Mouse (Mus musculus) inflammation-experienced regulatory T-cells, adult 6 months (primary cell): ENCODE results near the gene Gpx8. TPM values are rescaled to one million over a fixed set of nuclear protein-coding genes. Genes with fewer than 3 reads are reported as not detected.

ENCODE experiments used
- ATAC-seq: one replicate; pipeline ENCODE4 v1.8.0; 2017
- polyA plus RNA-seq, 3 experiments: library from polyadenylated mRNA; unstranded; fragments of 100-300 nt; shearing (Covaris generic); gene quantifications; one replicate each; pipeline ENCODE4 v1.2.1; 2017

Gene Gpx8
- polyA plus RNA-seq: not detected

DNA sequence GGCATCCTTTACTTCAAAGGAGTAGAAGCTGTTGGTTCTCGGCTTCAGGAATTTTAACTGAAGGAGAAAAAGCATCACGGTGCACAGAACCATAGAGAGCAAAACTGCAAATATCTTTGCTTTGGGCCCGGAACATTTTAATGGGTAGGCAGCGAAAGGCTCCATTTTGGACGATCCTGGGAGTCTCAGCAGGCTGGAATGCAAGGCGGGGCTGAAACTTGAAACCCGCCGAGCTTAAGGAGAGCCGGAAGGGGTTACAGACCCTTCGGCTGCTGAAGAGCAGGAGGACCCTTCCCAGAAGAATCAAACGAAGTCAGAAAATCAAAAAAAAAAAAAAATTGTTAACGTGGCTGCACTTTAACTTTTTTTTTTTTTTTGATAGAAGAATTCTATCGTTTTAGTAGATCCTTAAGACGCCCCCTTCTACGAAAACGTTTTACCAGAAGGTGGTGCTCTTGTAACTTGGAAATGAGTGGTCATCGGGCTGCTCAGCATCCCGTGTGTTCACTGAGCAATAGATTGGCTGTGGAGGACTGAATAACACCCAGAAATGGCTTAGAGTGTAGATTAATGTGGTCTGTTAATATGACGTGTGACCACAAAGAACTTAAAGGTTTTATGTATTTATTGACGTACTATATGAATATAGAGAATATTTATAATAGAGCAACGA lies at the start of gene Gpx8:
Gene Gpx8 (minus strand): TSS at position 200 of the 673 bp plus-strand sequence.
- no peak for ATAC-seq

DNA sequence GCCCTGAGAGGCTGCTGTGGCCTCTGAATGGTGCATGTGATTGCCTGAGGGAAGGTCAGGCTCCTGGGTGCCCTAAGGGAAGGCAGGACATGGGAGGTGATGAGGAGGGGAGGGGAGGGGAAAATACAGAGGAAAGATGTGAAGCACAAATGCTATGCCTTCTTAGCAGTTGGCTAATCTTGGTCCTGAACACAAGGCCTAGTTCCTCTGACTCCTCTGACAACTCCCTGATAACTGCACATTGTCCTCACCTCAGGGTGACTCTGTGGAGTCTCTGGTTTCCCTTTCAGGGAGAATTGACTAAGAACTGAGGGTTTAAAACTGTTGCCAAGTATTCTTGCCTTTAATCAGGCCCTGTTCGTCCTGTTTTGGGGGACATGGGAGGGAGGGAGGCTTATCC lies 48.4 kb upstream of the Gpx8 start:
- no peak for ATAC-seq

DNA sequence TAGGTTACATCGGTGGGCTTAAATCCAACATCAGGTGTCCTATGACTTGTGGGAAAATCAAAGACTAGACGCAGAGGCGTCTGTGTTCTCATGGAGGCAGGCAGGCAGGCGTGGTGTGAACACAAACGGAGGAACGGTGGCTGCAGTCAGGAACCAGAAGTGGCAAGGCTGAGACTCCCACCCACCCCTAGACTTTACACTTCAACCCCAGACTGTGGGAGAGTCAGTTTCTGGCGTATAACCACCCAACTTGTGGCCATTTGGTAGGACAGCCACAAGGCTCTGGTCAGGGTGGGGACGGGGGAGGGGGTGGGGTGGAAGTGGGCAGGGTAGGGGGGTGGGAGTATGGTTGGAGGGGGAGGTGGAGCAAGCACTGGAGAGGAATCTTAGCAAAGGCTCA lies 44.3 kb upstream of the Gpx8 start:
- no peak for ATAC-seq

DNA sequence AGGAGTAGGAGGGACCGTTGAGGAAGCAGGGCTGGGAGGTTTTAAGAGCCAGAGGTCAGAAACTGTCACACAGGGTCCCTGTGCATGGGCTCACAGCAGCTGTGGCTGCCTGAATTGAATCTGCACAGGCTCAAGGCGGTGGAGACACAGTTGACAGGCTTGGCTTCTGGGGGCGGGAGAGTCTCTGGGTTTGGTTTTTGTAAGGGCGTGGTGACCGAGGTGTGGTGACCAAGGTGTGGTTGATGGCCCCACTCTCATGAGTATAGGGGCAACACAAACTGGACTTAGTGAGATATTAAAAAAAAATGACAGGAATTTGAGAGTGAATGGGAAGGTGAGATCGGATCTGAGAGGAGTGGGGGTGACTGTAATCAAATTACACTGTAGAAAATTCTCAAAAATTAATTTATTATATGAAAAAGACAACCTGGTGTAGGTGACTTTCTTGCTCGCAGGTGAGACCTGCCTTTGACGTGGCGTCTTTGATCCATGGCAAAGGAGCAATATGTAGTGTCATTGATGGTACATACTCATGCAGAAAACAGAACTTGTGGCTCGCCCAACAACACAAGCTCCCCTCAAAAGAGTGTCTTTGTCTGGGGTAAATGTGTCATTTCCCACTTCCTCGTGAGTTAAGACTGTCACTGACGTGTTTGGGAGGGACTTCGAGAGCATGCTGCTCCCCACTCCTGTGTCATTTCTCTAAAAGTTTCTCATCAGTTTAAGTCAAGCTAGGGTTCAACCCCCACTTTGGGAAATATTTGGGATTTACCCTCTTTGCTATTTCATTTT lies 41.2 kb upstream of the Gpx8 start:
- no peak for ATAC-seq

DNA sequence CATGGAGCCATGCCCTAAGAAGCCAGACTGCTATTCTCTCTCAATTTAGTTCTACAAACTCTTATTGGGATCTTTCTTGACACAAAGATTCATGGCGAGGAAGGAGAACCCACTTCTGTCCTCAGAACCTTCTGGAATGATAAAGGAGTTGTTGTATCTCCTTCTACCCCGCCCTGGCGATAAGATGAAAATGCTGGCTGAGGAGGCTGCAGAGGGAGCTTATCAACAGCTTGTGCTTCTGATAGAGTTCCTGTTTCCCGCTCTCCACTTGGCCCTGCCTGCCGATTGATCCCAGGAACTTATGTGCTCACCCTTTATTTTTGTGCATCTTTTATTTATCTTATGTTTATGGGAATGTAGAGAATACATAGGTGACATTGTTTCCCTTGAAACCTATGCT lies 38.5 kb upstream of the Gpx8 start:
- ATAC-seq: no peak

DNA sequence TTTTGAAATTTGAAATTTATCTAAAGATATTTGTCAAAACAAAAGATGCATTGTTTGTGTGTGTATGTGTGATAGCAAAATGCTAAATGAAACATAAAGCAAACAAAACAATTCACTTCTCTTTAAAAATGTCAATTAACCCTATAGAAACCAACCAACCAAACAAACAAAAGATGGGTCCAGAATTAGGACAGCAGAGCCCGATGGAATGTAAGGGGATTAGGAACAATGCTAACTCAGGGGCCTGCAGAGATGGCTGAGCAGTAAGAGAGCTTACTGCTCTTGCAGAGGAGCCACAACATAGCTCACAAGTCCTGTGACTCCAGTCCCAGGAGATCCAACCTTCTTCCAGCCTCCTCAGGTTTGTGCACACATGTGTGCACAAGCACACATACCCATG lies 35.9 kb upstream of the Gpx8 start:
- no peak for ATAC-seq

DNA sequence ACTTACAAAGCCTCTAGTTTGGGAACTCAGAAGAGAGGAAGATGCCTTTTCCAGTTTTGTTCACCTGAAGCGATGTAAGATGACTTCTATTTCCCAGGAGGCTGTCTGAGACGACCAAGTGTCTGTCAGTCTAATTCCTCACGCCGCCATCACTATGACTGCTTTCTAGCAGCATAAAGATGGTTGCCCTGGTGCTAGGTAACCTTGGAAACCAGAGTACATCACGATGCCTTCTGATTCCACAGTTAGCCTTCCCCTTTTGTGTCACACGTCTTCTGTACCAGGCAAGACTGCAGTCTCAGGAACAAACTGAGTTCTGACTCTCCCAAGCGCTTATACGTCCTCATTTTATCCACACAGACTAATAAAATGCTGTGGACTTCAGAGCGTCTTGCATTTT lies 32.8 kb upstream of the Gpx8 start:
- no peak for ATAC-seq

DNA sequence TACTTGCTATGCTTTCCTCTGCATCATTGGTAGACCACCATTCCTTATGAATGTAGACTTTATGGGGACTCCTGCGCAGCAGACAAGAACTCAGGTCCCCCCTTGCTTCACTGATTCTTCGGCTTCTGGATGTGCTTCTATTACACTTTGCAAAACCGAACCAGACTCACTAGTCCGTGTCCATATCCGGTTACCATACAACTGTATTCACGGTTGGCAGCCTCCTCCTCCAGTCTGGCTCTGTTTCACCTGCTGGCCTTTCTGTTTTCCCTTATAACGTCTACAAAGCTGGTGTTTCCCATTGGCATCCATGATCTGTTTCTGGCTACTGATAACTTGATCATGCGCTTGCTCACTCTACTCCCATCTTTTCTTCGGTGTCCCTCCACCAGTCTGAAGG lies 18.3 kb upstream of the Gpx8 start:
- no peak for ATAC-seq

DNA sequence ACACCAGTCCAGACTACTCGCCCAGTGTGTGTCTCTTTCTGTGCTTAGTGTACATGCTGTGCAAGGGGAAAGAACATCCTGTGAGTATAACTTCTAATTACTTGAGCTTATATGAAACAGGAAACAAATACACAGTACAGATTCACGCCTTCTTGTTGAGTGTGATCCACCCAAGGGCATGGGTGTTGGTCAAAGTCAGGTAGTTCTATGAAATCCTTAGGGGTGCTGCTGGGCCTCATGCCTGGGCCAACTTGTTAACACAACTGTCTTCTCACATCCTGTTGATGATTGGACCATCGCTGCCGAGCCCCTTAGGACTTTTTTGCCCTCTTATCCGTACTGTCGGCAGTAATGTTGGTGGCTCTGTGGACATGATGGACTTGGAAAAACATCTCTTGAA lies 15.5 kb upstream of the Gpx8 start:
- ATAC-seq: no peak

DNA sequence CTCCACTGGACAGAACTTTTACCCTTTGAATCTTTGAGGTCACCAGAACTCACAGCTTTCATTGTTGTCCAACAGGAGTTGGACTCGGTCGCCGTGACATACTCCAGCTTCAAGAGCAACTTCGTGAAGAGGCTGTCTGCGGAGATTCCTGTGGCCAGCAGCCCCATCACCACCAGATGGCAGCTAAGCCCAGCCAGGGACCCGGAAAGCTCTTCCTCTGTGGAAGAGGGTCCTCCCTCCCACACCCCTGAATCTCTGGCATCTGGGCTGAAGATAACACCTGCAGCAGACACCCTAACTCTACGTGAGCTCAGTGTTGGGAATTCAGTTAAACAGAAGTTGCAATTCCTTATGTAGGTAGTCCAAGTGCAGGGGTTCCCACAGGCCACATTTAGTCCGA lies 9.6 kb upstream of the Gpx8 start:
- no peak for ATAC-seq

DNA sequence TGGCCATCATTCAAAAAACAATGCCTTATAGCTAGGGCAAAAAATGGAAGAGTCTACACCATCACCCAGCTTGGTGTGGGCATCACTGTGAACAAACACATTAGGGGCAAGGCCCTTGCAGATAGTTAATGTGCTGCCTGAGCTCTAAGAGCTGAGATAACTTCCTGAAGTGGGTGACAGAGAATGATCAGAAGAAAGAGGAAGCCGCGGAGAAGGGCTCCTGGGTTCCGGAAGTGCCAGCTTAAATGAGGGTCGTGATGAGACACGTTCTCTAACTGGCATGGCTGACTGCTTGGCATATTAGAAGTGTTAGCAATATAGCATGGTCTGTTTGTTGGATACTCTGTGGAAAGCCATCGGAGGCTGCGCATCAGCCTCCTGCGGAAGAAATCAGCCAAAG lies 8.0 kb upstream of the Gpx8 start:
- ATAC-seq: no peak

DNA sequence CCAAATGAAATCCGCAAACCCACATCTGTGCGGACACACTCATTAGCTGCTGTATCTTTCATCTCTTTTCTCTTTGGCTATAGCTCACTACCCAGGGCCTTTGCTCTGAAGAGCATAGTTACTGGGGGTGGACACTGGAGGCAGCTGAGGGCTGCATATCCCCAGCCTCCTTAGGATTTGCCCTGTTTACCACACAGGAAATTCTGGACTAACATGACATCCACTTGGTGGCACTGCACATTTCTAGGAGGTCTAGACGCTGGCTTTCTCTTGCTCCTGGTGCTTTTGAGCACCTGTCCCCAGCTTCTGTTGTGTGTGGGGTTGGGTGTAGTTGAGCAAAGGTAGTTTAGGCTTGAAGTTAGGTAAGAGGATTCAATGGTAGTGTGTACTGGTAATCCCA lies 1.4 kb upstream of the Gpx8 start:
- ATAC-seq: no peak

DNA sequence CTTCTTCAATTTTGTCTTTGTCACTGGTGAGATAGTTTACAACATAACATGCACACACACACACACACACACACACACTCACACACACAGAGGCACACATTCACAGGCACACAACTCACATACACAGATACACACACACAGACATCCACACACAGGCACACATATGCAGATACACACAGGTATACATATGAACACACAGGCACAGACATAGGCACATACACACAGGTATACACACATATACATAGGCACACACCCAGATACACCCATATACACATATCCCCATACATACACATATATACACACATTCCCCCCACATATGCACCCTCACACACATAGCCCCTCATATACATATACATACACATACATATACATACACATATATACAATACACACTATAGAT lies 808 bp upstream of the Gpx8 start:
- no peak for ATAC-seq

DNA sequence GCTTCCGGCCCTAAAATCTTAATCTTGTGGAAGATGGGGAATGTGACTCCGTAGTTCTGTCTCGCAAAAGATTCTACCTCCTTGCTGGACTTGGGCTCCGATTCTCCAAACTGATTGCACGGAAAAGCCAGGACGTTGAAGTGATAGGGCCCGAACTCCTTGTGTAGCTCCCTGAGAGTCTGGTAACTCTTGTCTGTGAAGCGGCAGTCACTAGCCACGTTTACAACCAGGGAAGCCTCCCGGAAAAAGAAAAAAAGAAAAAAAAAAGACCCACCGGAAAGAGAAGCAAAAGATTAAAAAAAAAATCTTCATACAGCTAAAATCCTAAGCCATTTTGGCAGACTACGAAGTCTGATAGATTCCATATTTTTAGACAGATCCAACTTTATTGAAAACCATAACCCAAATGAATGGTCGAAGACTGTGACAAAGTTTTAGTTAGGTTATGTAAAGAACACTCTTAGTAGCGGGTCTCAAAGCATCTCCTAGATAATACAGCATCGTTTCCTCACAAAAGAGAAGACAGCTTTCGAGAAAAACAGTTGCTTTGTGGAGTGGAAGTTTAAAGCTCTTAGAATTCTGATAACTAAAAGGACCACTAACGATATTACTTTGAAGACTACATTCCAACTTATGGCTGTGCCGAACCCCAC lies 626 bp downstream of the Gpx8 start:
- ATAC-seq: no peak

DNA sequence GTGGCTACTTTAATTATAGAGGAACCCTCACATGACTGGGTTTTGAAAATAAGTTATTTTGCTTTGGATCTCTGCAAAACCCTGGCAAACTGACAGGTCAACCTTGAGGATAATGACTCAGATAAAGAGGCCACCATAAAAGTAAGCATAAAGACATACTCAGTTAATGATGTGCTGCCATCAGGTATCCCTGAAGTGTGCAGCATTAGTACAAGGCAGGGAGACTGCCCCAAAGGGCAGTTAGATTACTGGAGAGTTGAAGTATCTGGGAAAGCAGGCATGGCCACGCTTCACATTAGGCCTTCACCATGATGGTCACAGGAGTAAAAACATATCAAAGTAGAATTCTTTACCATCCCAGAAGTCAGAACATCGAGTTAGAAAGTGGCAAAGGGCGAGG lies 1.3 kb downstream of the Gpx8 start:
- no peak for ATAC-seq

DNA sequence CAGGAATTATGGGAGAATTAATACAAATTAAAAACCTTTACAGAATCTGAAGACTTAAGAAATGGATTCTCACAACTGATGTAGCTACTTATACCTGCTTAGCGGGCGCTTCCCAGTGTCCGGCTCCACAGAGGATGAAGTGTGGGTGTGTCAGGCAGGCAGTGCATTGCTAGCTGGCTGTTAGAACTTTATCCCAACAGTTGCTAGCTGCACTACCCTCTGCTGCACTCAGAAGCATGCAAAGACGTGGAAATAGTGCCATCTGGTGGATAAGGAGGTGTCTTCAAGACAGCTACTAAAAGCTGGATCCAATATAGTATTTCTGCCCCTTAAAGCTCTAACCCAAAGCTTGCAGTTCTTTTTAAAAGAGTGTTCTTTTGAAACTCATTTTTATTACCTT lies 10.4 kb downstream of the Gpx8 start:
- peak; percentile 76 for ATAC-seq

DNA sequence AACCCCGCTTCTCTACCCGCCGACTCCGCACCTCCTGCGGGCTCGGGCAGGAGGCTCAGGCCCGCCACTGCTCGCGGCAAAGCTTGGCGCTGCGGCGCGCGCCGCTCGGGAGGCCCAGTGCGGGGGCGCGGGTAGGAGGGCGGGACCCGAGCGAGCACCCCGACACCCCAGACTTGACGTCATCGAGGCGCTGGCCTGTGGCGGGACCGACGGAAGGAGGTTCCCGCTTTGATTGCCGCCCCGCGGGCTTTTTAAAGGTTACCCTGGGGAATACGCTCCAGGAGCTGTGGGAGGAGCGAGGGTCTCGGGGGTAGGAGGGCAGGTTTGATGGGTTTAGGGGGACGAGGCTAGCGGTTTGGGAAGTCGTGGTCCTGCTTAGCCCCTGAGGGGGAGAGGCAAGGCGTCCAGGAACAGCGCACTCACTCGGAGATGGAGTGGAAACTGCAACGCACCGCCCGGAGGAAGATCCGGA lies 11.2 kb downstream of the Gpx8 start, which contains the start of gene Cdc20b:
Gene Cdc20b (plus strand): TSS at position 162 of the 472 bp plus-strand sequence.
- peak; percentile 75 for ATAC-seq

DNA sequence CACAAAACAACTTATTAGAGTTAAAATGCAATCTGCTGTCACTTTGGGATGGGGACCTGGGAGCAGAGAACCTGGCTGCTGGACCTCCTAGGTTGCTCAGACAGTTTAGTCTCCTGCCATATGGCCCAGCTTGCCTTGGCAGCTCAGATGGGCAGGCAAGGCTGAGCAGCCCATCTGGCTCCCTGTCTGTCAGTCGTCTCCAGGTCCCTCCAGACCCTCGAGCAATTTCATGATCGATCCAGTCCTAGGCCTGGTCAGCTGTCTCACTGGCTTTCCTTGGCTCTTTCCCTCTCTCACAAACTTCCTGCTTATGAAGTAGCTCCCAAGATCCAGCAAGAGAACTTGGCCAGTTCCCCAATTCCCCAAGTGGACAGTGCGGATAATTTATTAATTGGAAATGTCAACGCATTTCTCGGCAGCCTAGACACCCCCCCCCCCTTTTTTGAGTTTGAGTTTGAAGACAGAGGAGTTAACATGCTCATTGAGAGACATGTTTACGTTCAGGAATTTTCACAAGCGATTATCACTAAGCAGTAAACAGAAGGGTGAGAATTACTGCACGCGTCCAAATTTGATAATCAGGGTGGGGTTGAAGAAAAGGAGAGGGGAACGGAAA lies 11.8 kb downstream of the Gpx8 start:
- ATAC-seq: no peak

DNA sequence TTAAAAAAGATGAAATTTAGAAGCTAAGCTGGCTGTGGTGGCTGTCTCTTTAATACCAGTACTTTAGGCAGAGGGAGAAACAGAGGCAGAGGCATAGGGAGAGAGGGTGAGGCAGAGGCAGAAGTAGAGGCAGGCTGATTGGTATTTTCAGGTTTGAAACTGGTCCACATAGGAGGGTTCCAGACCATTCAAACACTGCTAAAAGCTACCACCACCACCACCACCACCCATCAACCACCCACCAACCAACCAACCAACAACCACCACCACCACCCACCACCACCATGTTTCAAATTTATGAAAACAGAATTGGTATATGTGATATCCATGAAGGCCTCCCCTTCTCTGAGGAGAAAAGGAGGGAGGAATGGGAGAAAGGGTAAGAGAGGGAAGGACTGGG lies 13.4 kb downstream of the Gpx8 start:
- ATAC-seq: no peak

DNA sequence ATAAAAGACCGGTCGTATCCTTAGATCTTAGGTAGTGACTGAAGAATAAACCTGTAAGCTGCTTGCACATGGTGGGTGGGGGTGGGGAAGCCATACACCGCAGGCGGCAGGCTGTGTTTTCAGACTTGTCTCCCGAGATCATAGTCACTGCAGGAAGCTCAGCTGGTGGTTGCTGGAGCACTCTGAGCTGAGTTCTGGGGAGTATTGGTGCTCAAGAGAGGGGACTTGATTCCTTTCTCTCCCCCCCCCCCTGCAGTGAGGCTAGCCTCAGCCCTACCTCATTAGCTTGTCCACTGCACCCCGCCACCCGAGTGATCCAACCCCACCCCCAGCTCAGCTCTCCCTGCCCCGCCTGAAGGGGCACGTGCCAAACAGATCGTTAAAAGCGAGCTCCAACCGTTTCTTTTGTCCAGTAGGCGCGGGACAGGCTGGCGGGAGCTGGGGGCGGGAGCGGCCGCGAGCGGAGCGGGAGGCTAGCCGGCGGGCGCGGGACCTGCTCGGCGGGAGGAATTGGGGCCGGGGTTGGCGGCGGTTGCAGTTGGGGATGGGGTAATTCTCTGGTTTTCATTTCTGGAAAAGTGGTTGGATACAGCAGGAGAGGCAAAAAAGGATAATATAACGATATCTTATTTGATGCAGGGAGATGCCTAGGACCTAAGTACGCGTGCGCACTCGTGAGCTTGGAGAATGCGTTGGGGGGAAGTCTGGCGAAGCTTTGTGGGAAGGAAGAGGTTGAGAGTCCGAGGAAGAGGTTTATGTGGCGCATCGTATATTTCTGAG lies 14.2 kb downstream of the Gpx8 start:
- peak; percentile 17 for ATAC-seq

DNA sequence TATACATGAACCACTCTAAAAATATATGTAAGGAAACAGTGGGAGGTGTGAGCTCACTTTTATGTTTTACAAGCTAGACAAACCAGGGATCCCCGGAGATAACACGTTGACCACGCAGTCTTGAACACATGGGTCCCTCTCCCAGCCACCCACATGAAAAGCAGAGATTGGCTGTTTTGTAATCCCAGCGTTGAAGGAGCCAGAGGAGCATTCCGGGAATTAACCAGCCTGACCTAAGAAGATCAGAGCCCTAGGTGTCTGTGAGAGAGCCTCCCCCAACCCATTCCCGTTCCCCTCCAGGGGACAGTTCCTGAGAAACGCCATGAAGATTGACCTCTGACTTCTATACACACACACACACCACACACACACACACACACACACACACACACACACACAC lies 14.9 kb downstream of the Gpx8 start:
- ATAC-seq: no peak
